Mouse (Mus musculus) MEL (cell line): Measurements from ENCODE around the gene Anapc5. TPM values are rescaled to one million over a fixed set of nuclear protein-coding genes. Genes with fewer than 3 reads are reported as not detected.

Experiments used
- DNase-seq: peaks from one replicate; pipeline ENCODE4 v3.0.0; 2011; ENCODE audit warnings: low read depth, low spot score
- H3K27ac ChIP-seq: 2 replicates; pipeline ENCODE4 v1.5.1; 2012; ENCODE audit warnings: low read depth, mild to moderate bottlenecking, control low read depth, low read length, moderate library complexity; ENCODE audit not compliant: control insufficient read depth
- H3K27me3 ChIP-seq, 2 experiments: fragments of 150-350 bp in 1 of 2; sonication (generic) in 1 of 2; 2 replicates each; pipeline ENCODE4 v1.6.1; 2012; ENCODE audit warnings: low read length in 2 of 2, mild to moderate bottlenecking in 2 of 2, improper control_type of control experiment in 1 of 2, moderate library complexity in 1 of 2; ENCODE audit not compliant: insufficient read depth in 2 of 2, control insufficient read depth in 1 of 2
- H3K36me3 ChIP-seq, 2 experiments: 2 replicates each; pipeline ENCODE4 v1.6.1; 2012 to 2014; ENCODE audit warnings: low read length in 2 of 2, improper control_type of control experiment in 1 of 2, inconsistent platforms in 1 of 2, mild to moderate bottlenecking in 1 of 2; ENCODE audit not compliant: insufficient read depth in 2 of 2, control insufficient read depth in 1 of 2
- H3K4me1 ChIP-seq, 2 experiments: fragments of 150-350 bp in 1 of 2; sonication (generic) in 1 of 2; 2 replicates each; pipeline ENCODE4 v1.6.1; 2012; ENCODE audit warnings: low read length in 2 of 2, improper control_type of control experiment in 1 of 2, mild to moderate bottlenecking in 1 of 2; ENCODE audit not compliant: insufficient read depth in 2 of 2, control insufficient read depth in 1 of 2
- H3K4me3 ChIP-seq, 2 experiments: fragments of 150-350 bp in 1 of 2; sonication (generic) in 1 of 2; 2 replicates each; pipeline ENCODE4 v1.5.1; 2012; ENCODE audit warnings: low read depth in 2 of 2, low read length in 2 of 2, mild to moderate bottlenecking in 2 of 2, moderate library complexity in 2 of 2, control low read depth in 1 of 2, improper control_type of control experiment in 1 of 2; ENCODE audit not compliant: control insufficient read depth in 1 of 2, insufficient read depth in 1 of 2
- H3K79me2 ChIP-seq: 2 replicates; pipeline ENCODE4 v1.6.1; 2012; ENCODE audit warnings: mild to moderate bottlenecking, low read length, moderate library complexity; ENCODE audit not compliant: control insufficient read depth, poor library complexity, insufficient read depth
- H3K9ac ChIP-seq: 2 replicates; pipeline ENCODE4 v1.6.1; 2012; ENCODE audit warnings: low read depth, mild to moderate bottlenecking, control low read depth, low read length, moderate library complexity; ENCODE audit not compliant: control insufficient read depth, poor library complexity, severe bottlenecking
- H3K9me3 ChIP-seq: fragments of 150-350 bp; sonication (generic); replicated peaks from 2 replicates; pipeline ENCODE4 v1.6.1; 2012; ENCODE audit warnings: mild to moderate bottlenecking, low read length, improper control_type of control experiment, moderate library complexity; ENCODE audit not compliant: insufficient read depth
- BHLHE40 ChIP-seq: IDR thresholded peaks from 2 replicates; pipeline ENCODE4 v1.6.1; 2012; ENCODE audit warnings: low read depth, mild to moderate bottlenecking, inconsistent platforms, low read length, improper control_type of control experiment, borderline replicate concordance
- CHD2 ChIP-seq: IDR thresholded peaks from 2 replicates; pipeline ENCODE4 v1.6.1; 2011; ENCODE audit warnings: low read length, improper control_type of control experiment
- CTCF ChIP-seq, 3 experiments: IDR thresholded peaks in 2 of 3; conservative IDR thresholded peaks in 1 of 3; 2 replicates each; pipeline ENCODE4 v1.5.1; 2011 to 2012; ENCODE audit warnings: low read length in 3 of 3, low read depth in 2 of 3, mild to moderate bottlenecking in 2 of 3, improper control_type of control experiment in 1 of 3, inconsistent platforms in 1 of 3, mixed read lengths in 1 of 3, moderate library complexity in 1 of 3; ENCODE audit not compliant: control insufficient read depth in 1 of 3, insufficient read depth in 1 of 3, poor library complexity in 1 of 3, severe bottlenecking in 1 of 3
- E2F4 ChIP-seq: IDR thresholded peaks from 2 replicates; pipeline ENCODE4 v1.6.1; 2011; ENCODE audit warnings: low read depth, low read length, improper control_type of control experiment, borderline replicate concordance
- JUND ChIP-seq: IDR thresholded peaks from 2 replicates; pipeline ENCODE4 v1.6.1; 2011; ENCODE audit warnings: low read depth, mild to moderate bottlenecking, improper control_type of control experiment, low read length
- KAT2A ChIP-seq: conservative IDR thresholded peaks from 2 replicates; pipeline ENCODE4 v1.6.1; 2012; ENCODE audit warnings: low read depth, low read length, improper control_type of control experiment, inconsistent platforms
- MAX ChIP-seq: IDR thresholded peaks from 2 replicates; pipeline ENCODE4 v1.6.1; 2011; ENCODE audit warnings: low read length, improper control_type of control experiment
- MEF2A ChIP-seq: IDR thresholded peaks from 2 replicates; pipeline ENCODE4 v1.6.1; 2014; ENCODE audit warnings: low read depth, mild to moderate bottlenecking, inconsistent platforms, low read length, improper control_type of control experiment; ENCODE audit not compliant: poor library complexity, insufficient replicate concordance, severe bottlenecking; ENCODE audit errors: extremely low read depth
- MXI1 ChIP-seq: IDR thresholded peaks from 2 replicates; pipeline ENCODE4 v1.6.1; 2011; ENCODE audit warnings: mild to moderate bottlenecking, low read depth, low read length, improper control_type of control experiment
- MYB ChIP-seq: IDR thresholded peaks from 2 replicates; pipeline ENCODE4 v1.6.1; 2011; ENCODE audit warnings: mild to moderate bottlenecking, low read depth, low read length, improper control_type of control experiment
- NELFE ChIP-seq: IDR thresholded peaks from 2 replicates; pipeline ENCODE4 v1.6.1; 2011; ENCODE audit warnings: low read depth, low read length, improper control_type of control experiment
- NRF1 ChIP-seq: IDR thresholded peaks from 2 replicates; pipeline ENCODE4 v1.6.1; 2014; ENCODE audit warnings: low read depth, mild to moderate bottlenecking, inconsistent platforms, low read length, improper control_type of control experiment, moderate library complexity; ENCODE audit not compliant: poor library complexity, insufficient read depth, severe bottlenecking
- RAD21 ChIP-seq: IDR thresholded peaks from 2 replicates; pipeline ENCODE4 v1.6.1; 2011; ENCODE audit warnings: mild to moderate bottlenecking, low read depth, low read length, improper control_type of control experiment
- SIN3A ChIP-seq: IDR thresholded peaks from 2 replicates; pipeline ENCODE4 v1.6.1; 2012; ENCODE audit warnings: low read length, improper control_type of control experiment, inconsistent platforms
- SMC3 ChIP-seq: IDR thresholded peaks from 2 replicates; pipeline ENCODE4 v1.6.1; 2011; ENCODE audit warnings: low read depth, low read length, improper control_type of control experiment
- TBP ChIP-seq: IDR thresholded peaks from 2 replicates; pipeline ENCODE4 v1.8.0; 2011; ENCODE audit warnings: low read depth, low read length, improper control_type of control experiment
- USF1 ChIP-seq: IDR thresholded peaks from 2 replicates; pipeline ENCODE4 v1.6.1; 2014; ENCODE audit warnings: low read depth, mild to moderate bottlenecking, inconsistent platforms, low read length, improper control_type of control experiment, moderate library complexity
- USF2 ChIP-seq, 2 experiments: IDR thresholded peaks; 2 replicates each; pipeline ENCODE4 v1.6.1; 2011 to 2012; ENCODE audit warnings: improper control_type of control experiment in 2 of 2, low read length in 2 of 2, borderline replicate concordance in 1 of 2, inconsistent platforms in 1 of 2, low read depth in 1 of 2, mild to moderate bottlenecking in 1 of 2; ENCODE audit not compliant: insufficient read depth in 1 of 2
- ZC3H11A ChIP-seq: IDR thresholded peaks from 2 replicates; pipeline ENCODE4 v1.6.1; 2012; ENCODE audit warnings: low read depth, mild to moderate bottlenecking, inconsistent platforms, low read length, improper control_type of control experiment
- ZMIZ1 ChIP-seq: IDR thresholded peaks from 2 replicates; pipeline ENCODE4 v1.6.1; 2012; ENCODE audit warnings: low read depth, mild to moderate bottlenecking, inconsistent platforms, low read length, improper control_type of control experiment, moderate library complexity
- polyA plus RNA-seq, 2 experiments: library from polyadenylated mRNA; stranded (reverse) in 1 of 2; unstranded in 1 of 2; fragments of >175 nt in 1 of 2; fragments of >200 nt in 1 of 2; gene quantifications; 2 replicates each; pipeline versions ENCODE4 v1.2.1 to v1.2.4; 2012; ENCODE audit warnings: low replicate concordance in 2 of 2, low read depth in 1 of 2; ENCODE audit not compliant: insufficient read length in 2 of 2, insufficient read depth in 1 of 2, missing spikeins in 1 of 2
- total RNA-seq: library from RNA; depleted of rRNA; stranded (reverse); fragments of 300-350 nt; gene quantifications from 2 replicates; pipeline ENCODE4 v1.2.3, GENCODE M21; 2012

Anapc5 gene
- total and polyA plus RNA-seq, 3 experiments = 244 to 390 TPM; not detected in 1

GRCm38 (mm10) chr5:122764032-122764464, 57.1 kb downstream of the Anapc5 start:
- Histone ChIP-seq H3K9ac (no peak overlapping the region), H3K9me3 (no peaks in the 10 kb centered on the region), H3K4me3 (no peak overlapping the region), H3K27me3 (no peaks in the 10 kb centered on the region), H3K79me2 (no peaks in the 10 kb centered on the region; the same call in 1 of the 2 replicates), H3K36me3 (peaks cover 0 to 3% of the 10 kb centered on the region in 2 experiments; a peak in 2 of 4 replicates), H3K4me1 (peaks cover 0 to 4% of the 10 kb centered on the region in 2 experiments; a peak in 1 of 4 replicates), H3K27ac (no peak overlapping the region)
- DNase-seq = no peak
- TF ChIP-seq ZC3H11A (peak; percentile 20; the same call in 1 of the 2 replicates), E2F4 (no peak), ZMIZ1 (no peak), NELFE (no peak), SIN3A (no peak), RAD21 (peak; percentile 11), BHLHE40 (no peak), CTCF (IDR thresholded peaks at IDR 0.05 in 2 of 3, conservative IDR thresholded peaks at IDR 0.05 in 1 of 3; ENCODE audit: control insufficient read depth in 1 of 3, insufficient read depth in 1 of 3, low read depth in 2 of 3, low read length in 3 of 3, poor library complexity in 1 of 3, severe bottlenecking in 1 of 3) (peak in 2 of 3 experiments; percentile 43 to 64; a peak in 4 of 6 replicates), USF2 (IDR thresholded peaks at IDR 0.05; ENCODE audit: borderline replicate concordance in 1 of 2, insufficient read depth in 1 of 2, low read depth in 1 of 2, low read length in 2 of 2) (no peak), MEF2A (no peak), MXI1 (no peak), NRF1 (no peak), JUND (no peak), SMC3 (peak; percentile 22; the same call in 1 of the 2 replicates), CHD2 (no peak), TBP (no peak), USF1 (no peak), MYB (no peak), MAX (no peak), KAT2A (no peak)
- TF ChIP-seq, all 39 proteins: peak for 4
